Mouse (Mus musculus): Measurements from ENCODE around the gene H6pd.

- no peak for TF ChIP-seq POLR2A (IDR thresholded peaks at IDR 0.05; ENCODE audit: low read depth, low read length)
- TF ChIP-seq CTCF (IDR thresholded peaks at IDR 0.05; ENCODE audit: extremely low read depth, insufficient read length, insufficient replicate concordance, low read depth, low read length), result no peak; the same call in 1 of the 2 replicates
These were observed 5.7 kb downstream of the H6pd start for GRCm38 (mm10) chr4:150003021-150003580.
